Mouse (Mus musculus) B cell, adult 62 days (primary cell): ENCODE data around the gene Aloxe3. TPM values are rescaled to one million over a fixed set of nuclear protein-coding genes. Genes with fewer than 3 reads are reported as not detected.

Source experiments
- total RNA-seq: library from RNA; stranded (reverse); gene quantifications from 4 replicates; pipeline ENCODE4 v1.2.4, GENCODE M21; 2023

Gene Aloxe3
- total RNA-seq = 1.5 to 3.1 TPM (median 2.2 TPM) in 4 replicates

GRCm38 (mm10) chr11:69125852-69125918 is at the start of gene Aloxe3:
Gene Aloxe3 (plus strand): TSS chr11:69125896.

DNA sequence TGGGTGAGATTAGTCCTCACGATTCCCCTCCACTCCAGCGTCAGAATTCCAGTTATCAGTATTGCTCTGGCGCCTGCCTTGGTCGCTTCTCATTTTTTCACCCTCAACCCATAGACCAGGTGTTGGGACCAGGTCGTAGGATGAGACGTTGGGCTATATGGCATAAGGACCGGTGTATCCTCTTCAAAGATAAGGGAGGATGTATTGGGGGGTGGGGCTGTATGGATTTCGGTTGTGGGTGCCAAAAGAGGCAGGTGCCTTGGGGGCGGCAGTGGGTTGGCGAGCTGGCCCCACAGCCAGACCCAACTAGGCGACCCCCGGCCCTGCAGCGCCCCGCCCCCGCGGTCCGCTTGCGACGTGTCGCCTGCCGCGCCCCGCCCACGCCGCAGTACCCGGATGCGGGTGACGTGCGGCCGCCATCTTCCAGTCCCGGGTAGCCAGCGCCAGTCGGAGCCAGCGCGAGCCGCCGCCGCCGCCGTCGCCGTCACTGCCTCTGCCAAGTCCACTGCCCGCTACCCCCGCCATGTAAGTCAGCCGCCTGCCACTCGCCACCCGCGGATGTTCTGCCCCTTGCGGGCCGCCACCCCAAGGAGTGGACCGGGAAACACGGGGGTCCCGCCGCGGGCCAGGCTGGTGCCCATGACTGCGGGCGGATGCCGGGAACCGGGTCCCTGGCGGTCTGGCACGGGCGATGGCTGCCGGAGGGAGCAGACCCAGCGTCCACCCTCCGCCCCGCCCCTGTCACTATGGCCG is 37.4 kb upstream of the Aloxe3 start, which contains the start of gene Vamp2:
Vamp2 (plus strand) TSS at position 388 of the 753 bp plus-strand sequence.

DNA sequence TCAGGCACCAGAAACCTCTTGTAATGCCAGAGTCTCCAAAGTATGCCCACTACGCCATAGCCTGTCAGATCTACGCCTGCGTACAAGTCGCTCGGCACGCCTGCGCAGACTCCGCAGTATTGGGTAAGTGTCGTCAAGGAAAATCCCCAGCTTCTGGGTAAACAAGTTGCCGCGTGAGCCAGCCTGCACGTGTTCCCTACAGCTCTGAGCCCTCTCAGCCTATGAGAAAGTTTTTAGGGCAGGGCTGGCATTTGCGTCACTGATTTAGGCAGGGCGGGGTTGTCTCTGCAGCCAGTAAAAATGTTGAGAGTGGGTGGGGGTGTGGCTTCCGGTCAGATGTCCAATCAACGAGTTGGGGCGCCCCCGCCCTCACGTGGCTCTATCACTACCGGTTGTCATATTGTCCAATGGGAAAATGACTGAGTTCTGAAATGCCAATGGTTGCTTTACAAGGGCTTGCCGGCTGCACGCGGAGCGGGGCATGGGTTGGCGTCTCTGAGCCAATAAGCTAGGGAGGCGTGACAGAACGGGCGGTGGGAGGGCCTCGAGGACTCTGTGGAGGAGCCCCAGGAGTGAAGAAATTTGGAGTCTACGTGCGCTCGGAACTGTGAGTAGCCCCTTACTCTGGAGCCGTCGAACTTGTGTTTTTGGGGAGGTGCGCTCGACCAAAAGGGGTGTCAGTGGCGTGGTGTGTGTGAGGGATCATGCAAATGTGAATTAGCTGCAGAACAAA is 30.8 kb upstream of the Aloxe3 start, which contains the start of gene Per1:
Per1 (plus strand) TSS at position 521 of the 733 bp plus-strand sequence.

GRCm38 (mm10) chr11:69120221-69121000 is 5.3 kb upstream of the Aloxe3 start, which contains the start of gene Hes7:
Gene Hes7 (plus strand): TSS chr11:69120404.

GRCm38 (mm10) chr11:69122336-69122951 is 3.3 kb upstream of the Aloxe3 start, which contains the start of gene 9130213A22Rik:
Gene 9130213A22Rik (minus strand): TSS chr11:69122589.

GRCm38 (mm10) chr11:69156800-69157199 is 31.1 kb downstream of the Aloxe3 start, which contains the start of gene Alox12b:
Gene Alox12b (plus strand): TSS chr11:69156989.

GRCm38 (mm10) chr11:69197743-69198142 is 72.0 kb downstream of the Aloxe3 start, which contains the start of gene Alox8:
Gene Alox8 (minus strand): TSS chr11:69197843.

Other genes starting within 250 kb of the Aloxe3 start
- gene Rnf222, start 237.3 kb upstream of the Aloxe3 start, total RNA-seq = not detected in 4 replicates
- 2,247 to 2,456 TPM (median 2,364 TPM) in 4 replicates for gene Rpl26, start 224.3 kb upstream of the Aloxe3 start, total RNA-seq
- not detected in 4 replicates for gene Odf4, start 198.8 kb upstream of the Aloxe3 start, total RNA-seq
- not detected in 4 replicates for gene Arhgef15, start 168.4 kb upstream of the Aloxe3 start, total RNA-seq
- gene Slc25a35, start 157.8 kb upstream of the Aloxe3 start, total RNA-seq = 2.0 to 2.9 TPM (median 2.5 TPM) in 4 replicates
- gene Rangrf, start 150.7 kb upstream of the Aloxe3 start, total RNA-seq = 5.4 to 8.6 TPM (median 6.4 TPM) in 4 replicates
- 25.7 to 31.7 TPM (median 28.4 TPM) in 4 replicates for gene Pfas, start 117.4 kb upstream of the Aloxe3 start, total RNA-seq
- gene Ctc1, start 110.0 kb upstream of the Aloxe3 start, total RNA-seq = 26.3 to 45.3 TPM (median 38.3 TPM) in 4 replicates
- 5.3 to 6.2 TPM (median 5.8 TPM) in 4 replicates for gene Aurkb, start 80.2 kb upstream of the Aloxe3 start, total RNA-seq
- gene Borcs6, start 66.2 kb upstream of the Aloxe3 start, total RNA-seq = 18.1 to 20.5 TPM (median 19.0 TPM) in 4 replicates
- gene Tmem107, start 55.1 kb upstream of the Aloxe3 start, total RNA-seq = 1.2 to 6.0 TPM (median 4.0 TPM) in 4 replicates
- 445 to 472 TPM (median 459 TPM) in 4 replicates for gene Vamp2, start 37.4 kb upstream of the Aloxe3 start, total RNA-seq
- 846 to 879 TPM (median 871 TPM) in 4 replicates for gene Per1, start 30.7 kb upstream of the Aloxe3 start, total RNA-seq
- 0.42 TPM in 1 of 4 replicates, not detected in the others for gene Hes7, start 5.5 kb upstream of the Aloxe3 start, total RNA-seq
- not detected in 4 replicates for gene 9130213A22Rik, start 3.3 kb upstream of the Aloxe3 start, total RNA-seq
- gene Alox12b, start 31.1 kb downstream of the Aloxe3 start, total RNA-seq = not detected in 4 replicates
- not detected in 4 replicates for gene Alox8, start 71.9 kb downstream of the Aloxe3 start, total RNA-seq
- gene Gucy2e, start 111.1 kb downstream of the Aloxe3 start, total RNA-seq = not detected in 4 replicates
- gene Cntrob, start 197.9 kb downstream of the Aloxe3 start, total RNA-seq = 26.8 to 32.9 TPM (median 27.4 TPM) in 4 replicates
- 30.7 to 42.7 TPM (median 37.7 TPM) in 4 replicates for gene Trappc1, start 198.1 kb downstream of the Aloxe3 start, total RNA-seq
- 2.2 to 4.6 TPM (median 3.0 TPM) in 4 replicates for gene Kcnab3, start 200.4 kb downstream of the Aloxe3 start, total RNA-seq
- 2.4 to 4.6 TPM (median 3.1 TPM) in 4 replicates for gene Rnf227, start 214.6 kb downstream of the Aloxe3 start, total RNA-seq
- gene Chd3, start 243.5 kb downstream of the Aloxe3 start, total RNA-seq = 335 to 369 TPM (median 343 TPM) in 4 replicates